Mouse (Mus musculus) stomach, embryonic 16.5 days (tissue): Measurements from ENCODE around the gene Zfhx3. TPM values are rescaled to one million over a fixed set of nuclear protein-coding genes. Genes with fewer than 3 reads are reported as not detected.
A peak's percentile ranks its signal among the peaks of the same experiment; 100 is the strongest.

ENCODE experiments used
- ATAC-seq: fragments of 200-750 bp; cut with Nextera tagmentation; 2 replicates; pipeline ENCODE4 v1.8.0; 2017; ENCODE audit warnings: moderate number of reproducible peaks, moderate TSS enrichment; ENCODE audit not compliant: insufficient read depth, low FRiP score
- H3K27ac ChIP-seq: fragments of 300-500 bp; sonication (generic); 2 replicates; pipeline ENCODE4 v1.5.1; 2014; ENCODE audit warnings: low read length
- H3K27me3 ChIP-seq: fragments of 300-500 bp; sonication (generic); 2 replicates; pipeline ENCODE4 v1.6.1; 2014; ENCODE audit warnings: low read length, control low read depth, mixed read lengths; ENCODE audit not compliant: control insufficient read depth, insufficient read depth
- H3K36me3 ChIP-seq: fragments of 300-500 bp; sonication (generic); 2 replicates; pipeline ENCODE4 v1.6.1; 2014; ENCODE audit warnings: low read length; ENCODE audit not compliant: control insufficient read depth, insufficient read depth
- H3K4me1 ChIP-seq: fragments of 300-500 bp; sonication (generic); 2 replicates; pipeline ENCODE4 v1.6.1; 2014; ENCODE audit warnings: low read length, control low read depth, mixed read lengths; ENCODE audit not compliant: control insufficient read depth, insufficient read depth
- H3K4me2 ChIP-seq: fragments of 300-500 bp; sonication (generic); 2 replicates; pipeline ENCODE4 v1.6.1; 2014; ENCODE audit warnings: low read depth, low read length, mixed read lengths
- H3K4me3 ChIP-seq: fragments of 300-500 bp; sonication (generic); replicated peaks from 2 replicates; pipeline ENCODE4 v1.5.1; 2014; ENCODE audit warnings: mild to moderate bottlenecking, low read length
- H3K9ac ChIP-seq: fragments of 300-500 bp; sonication (generic); 2 replicates; pipeline ENCODE4 v1.6.1; 2014; ENCODE audit warnings: low read length
- H3K9me3 ChIP-seq: fragments of 300-500 bp; sonication (generic); replicated peaks from 2 replicates; pipeline ENCODE4 v1.6.1; 2016; ENCODE audit warnings: low read length, control low read depth; ENCODE audit not compliant: control insufficient read depth
- WGBS: fragments of 180-500 bp; shearing (Covaris S2); extraction: QIAGEN DNeasy Blood & Tissue Kit; methylation state at CpG from one replicate; pipeline ENCODE4 v1.1.7; 2014; 5-methylcytosine and 5-hydroxymethylcytosine counted together
- polyA plus RNA-seq: library from polyadenylated mRNA; unstranded; fragments of >200 nt; fragmentation: Nextera tagmentation; extraction: Ambion mirVana; gene quantifications from 2 replicates; pipeline ENCODE4 v1.2.1, GENCODE M21; 2015

The Zfhx3 gene
- polyA plus RNA-seq, 1 experiment from 2014 or later, result 10.9 TPM

DNA sequence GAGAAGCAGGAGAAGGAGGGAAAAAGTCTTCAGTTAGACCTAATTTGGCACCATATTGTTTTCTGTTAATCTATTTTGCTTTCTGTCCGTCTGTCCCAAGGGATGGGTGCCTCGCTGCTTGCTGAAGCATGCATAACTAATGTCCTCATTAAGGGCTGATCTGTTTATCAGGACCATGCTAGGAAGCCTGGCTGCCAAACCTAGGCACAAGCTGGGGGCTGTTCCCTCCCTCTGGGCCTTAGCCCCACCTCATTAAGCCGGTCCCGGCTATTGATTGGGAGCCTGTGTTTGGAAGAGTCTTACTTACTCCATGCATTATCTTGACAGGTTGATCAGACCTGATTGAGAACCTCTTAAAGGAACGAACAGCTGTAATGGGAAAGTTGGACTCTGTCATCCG is 903.7 kb downstream of the Zfhx3 start:
- Histone ChIP-seq H3K27me3 (no peaks in the 10 kb centered on the region), H3K4me1 (peaks cover 5% of the 10 kb centered on the region), H3K4me3 (no peak overlapping the region), H3K36me3 (0 out of 2 replicates have a peak, but pooled peaks cover 5% of the 10 kb centered on the region), H3K4me2 (no peak overlapping the region), H3K9me3 (no peaks in the 10 kb centered on the region), H3K27ac (no peak overlapping the region), H3K9ac (no peak overlapping the region)
- WGBS, result 34% methylated on average over 6 of the region's 6 CpGs
- no peak for ATAC-seq

DNA sequence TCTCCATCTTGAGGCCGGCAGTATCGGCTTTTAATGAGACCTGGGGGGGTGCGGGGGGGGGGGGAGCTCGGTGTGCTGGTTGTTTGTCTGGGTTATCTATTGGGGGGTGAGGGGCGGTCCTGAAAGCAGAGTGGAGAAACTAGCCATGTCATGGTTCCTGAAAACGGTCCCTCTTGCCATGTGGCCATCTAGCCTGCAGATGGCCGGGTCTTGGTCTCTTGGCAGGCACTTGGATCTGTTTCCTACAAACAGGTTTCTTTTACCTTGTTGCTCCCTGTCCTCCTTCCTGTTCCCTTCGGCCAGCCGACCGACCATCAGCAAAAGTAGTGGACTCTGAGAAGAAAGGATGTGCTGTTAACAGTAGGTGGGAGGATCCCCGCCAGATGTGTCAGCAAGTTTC is 904.4 kb downstream of the Zfhx3 start:
- H3K4me3 ChIP-seq, result no peak overlapping the region
- H3K36me3 ChIP-seq, result 0 out of 2 replicates have a peak, but pooled peaks cover 5% of the 10 kb centered on the region
- 47% methylated on average over 11 of the region's 11 CpGs for WGBS
- no peaks in the 10 kb centered on the region for H3K27me3 ChIP-seq
- H3K4me2 ChIP-seq, result no peak overlapping the region
- H3K9me3 ChIP-seq, result no peaks in the 10 kb centered on the region
- H3K4me1 ChIP-seq, result peaks cover 5% of the 10 kb centered on the region
- no peak for ATAC-seq
- no peak overlapping the region for H3K27ac ChIP-seq
- H3K9ac ChIP-seq, result no peak overlapping the region

DNA sequence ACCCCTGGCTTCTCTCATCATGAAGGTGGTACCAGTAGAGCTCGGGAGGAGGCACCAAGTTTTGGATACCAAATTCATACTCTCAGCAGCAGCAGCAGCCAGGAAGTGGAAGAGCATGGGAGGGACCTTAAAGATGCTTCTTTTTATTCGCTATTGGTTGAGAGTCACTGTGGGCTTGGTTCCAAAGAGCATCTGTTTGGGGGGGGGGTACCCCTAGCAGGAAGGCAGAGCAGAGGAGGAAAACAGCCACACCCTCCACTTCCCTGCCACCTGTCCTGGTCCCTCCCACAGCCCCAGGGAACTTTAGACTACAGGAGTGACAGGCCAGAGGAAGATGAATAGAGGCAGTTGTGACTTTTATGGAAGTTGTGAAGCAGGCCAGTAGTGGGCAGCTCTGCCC is 904.9 kb downstream of the Zfhx3 start:
- 51% methylated on average over 2 of the region's 2 CpGs for WGBS
- Histone ChIP-seq H3K36me3 (0 out of 2 replicates have a peak, but pooled peaks cover 5% of the 10 kb centered on the region), H3K27me3 (no peaks in the 10 kb centered on the region), H3K4me2 (no peak overlapping the region), H3K4me1 (peaks cover 5% of the 10 kb centered on the region), H3K4me3 (no peak overlapping the region), H3K9me3 (no peaks in the 10 kb centered on the region), H3K27ac (no peak overlapping the region), H3K9ac (no peak overlapping the region)
- 0 out of 2 replicates have a peak, but pooled peaks have one; percentile 38 for ATAC-seq

DNA sequence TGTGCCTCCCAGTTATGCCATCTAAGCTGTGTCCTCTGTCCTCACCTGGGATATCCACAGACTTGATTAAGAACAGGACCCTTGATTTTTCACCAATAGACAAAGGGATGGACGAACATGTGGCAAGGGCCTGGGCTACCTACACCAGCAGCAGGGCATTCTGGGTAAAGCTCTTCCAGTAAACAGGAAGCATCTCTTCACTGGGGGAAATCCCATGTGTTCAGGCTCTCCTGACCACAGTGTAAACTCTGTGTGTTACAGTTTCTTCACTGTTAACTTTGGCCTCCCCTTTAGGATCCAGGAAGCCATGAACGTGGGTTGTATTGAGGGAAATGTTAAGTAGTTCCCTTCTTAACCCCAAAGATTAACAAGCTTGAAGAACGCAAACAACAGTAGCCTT is 906.0 kb downstream of the Zfhx3 start:
- H3K9ac ChIP-seq, result no peak overlapping the region
- no peak for ATAC-seq
- 61% methylated on average over 3 of the region's 3 CpGs for WGBS
- H3K27me3 ChIP-seq, result no peaks in the 10 kb centered on the region
- peaks cover 5% of the 10 kb centered on the region for H3K4me1 ChIP-seq
- no peak overlapping the region for H3K4me3 ChIP-seq
- H3K4me2 ChIP-seq, result no peak overlapping the region
- no peaks in the 10 kb centered on the region for H3K9me3 ChIP-seq
- 0 out of 2 replicates have a peak, but pooled peaks cover 5% of the 10 kb centered on the region for H3K36me3 ChIP-seq
- no peak overlapping the region for H3K27ac ChIP-seq

DNA sequence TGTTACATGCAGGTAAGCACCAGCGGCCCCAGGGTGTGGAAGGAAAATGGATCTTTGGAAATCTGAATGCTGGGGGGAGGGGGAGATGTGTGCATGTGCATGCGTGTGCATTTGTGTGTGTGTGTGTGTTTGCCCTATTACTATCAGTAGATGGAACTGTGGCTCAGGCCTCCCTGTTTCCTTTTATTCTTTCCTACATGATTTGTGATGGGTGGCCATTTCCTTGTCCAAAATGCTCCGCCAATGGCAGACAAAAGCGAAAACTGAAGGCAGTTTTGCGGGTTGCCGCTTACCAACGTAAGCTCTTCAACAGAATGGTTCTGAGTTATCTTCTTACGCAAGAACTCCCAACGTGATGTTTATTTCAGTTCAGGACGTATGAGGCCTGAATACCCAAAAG is 910.6 kb downstream of the Zfhx3 start:
- Histone ChIP-seq H3K4me1 (peaks cover 8% of the 10 kb centered on the region), H3K4me2 (no peak overlapping the region), H3K36me3 (no peaks in the 10 kb centered on the region), H3K9me3 (no peaks in the 10 kb centered on the region), H3K27me3 (no peaks in the 10 kb centered on the region), H3K4me3 (no peak overlapping the region), H3K27ac (no peak overlapping the region), H3K9ac (peak overlapping the region; percentile 13; the same call in 1 of the 2 replicates)
- no peak for ATAC-seq
- WGBS, result 78% methylated on average over 10 of the region's 10 CpGs

DNA sequence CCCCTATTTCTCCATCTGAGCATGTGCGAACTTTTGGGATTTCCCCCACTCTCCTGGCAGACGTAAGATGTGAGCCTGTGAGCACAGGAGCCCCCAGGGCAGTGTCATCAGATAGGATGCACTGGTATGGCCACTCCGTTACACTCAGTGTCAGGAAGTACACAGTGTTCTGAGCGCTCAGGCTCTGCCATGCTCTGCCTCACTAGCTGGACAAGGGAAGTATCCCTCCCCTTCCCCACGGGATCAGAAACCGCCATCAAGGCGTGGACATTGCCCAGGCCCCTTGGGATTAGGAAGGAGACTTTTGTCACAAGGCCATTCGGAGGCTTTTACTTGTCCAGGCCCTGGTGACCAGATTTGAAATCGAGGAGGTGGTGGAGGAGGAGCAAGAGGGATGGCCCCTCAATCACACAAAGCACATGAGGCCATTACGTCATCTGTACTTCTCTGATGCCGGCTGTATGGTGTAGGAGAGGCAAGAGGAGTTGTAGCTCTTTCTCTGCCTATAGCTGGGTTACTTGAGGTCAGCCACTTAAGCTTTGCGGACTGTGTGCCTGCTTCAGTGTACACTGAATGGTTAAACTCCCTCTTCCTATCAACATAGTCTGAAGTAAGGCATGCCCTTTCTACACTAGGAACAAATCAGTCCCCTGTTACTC is 912.1 kb downstream of the Zfhx3 start:
- Histone ChIP-seq H3K36me3 (no peaks in the 10 kb centered on the region), H3K27ac (no peak overlapping the region), H3K4me3 (no peak overlapping the region), H3K4me1 (peaks cover 8% of the 10 kb centered on the region), H3K9me3 (no peaks in the 10 kb centered on the region), H3K9ac (peak overlapping the region; percentile 31; the same call in 1 of the 2 replicates), H3K27me3 (no peaks in the 10 kb centered on the region), H3K4me2 (no peak overlapping the region)
- ATAC-seq, result no peak
- WGBS, result 65% methylated on average over 12 of the region's 12 CpGs

DNA sequence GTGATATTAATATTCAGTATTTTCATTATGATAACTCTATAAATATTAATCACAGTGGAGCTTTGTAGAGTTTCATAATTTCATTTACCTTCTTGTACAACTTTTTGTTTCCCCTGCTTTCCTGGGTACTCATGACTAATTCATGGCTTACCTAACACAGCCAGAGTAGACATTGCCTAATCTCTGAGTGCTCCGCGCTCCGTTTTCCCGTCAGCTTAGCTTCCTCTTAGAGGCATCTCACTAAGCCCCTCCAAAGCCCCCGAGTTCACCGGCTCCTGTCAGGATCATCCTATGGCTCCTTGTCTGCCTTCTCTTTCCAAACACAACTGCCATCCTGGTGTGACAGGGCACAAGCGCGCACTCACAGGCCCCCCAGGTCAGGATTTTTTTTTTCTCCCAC is 916.6 kb downstream of the Zfhx3 start:
- H3K36me3 ChIP-seq, result no peaks in the 10 kb centered on the region; the same call in 1 of the 2 replicates
- ATAC-seq, result no peak
- H3K4me2 ChIP-seq, result no peak overlapping the region
- no peak overlapping the region for H3K9ac ChIP-seq
- H3K9me3 ChIP-seq, result no peaks in the 10 kb centered on the region
- WGBS, result 86% methylated on average over 8 of the region's 8 CpGs
- no peak overlapping the region for H3K27ac ChIP-seq
- H3K27me3 ChIP-seq, result no peaks in the 10 kb centered on the region
- H3K4me3 ChIP-seq, result no peak overlapping the region
- H3K4me1 ChIP-seq, result peaks cover 5% of the 10 kb centered on the region; the same call in 1 of the 2 replicates

DNA sequence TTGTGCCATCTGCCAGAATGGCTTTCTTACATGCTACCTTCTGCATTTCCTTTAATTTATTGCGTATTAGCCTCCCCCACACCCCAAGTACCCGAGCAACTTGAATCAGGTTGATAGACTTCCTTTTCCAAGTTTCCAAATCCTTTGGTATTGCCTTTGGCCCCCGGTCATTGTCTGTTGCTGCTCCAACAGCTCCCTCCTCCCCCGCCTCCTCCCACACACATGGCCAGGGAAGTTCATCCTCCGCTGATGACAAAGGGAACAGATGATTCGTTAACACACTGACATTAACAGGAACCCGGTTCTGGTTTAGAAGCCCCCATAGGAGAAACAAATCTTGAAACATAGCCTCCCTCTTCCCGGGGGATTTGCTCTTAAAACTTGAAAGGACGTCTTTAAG is 917.5 kb downstream of the Zfhx3 start:
- no peak overlapping the region for H3K4me2 ChIP-seq
- no peaks in the 10 kb centered on the region for H3K4me1 ChIP-seq
- H3K27ac ChIP-seq, result no peak overlapping the region
- H3K9ac ChIP-seq, result no peak overlapping the region
- no peaks in the 10 kb centered on the region for H3K9me3 ChIP-seq
- ATAC-seq, result no peak
- H3K36me3 ChIP-seq, result no peaks in the 10 kb centered on the region; the same call in 1 of the 2 replicates
- H3K4me3 ChIP-seq, result no peak overlapping the region
- WGBS, result 68% methylated on average over 9 of the region's 9 CpGs
- H3K27me3 ChIP-seq, result no peaks in the 10 kb centered on the region

DNA sequence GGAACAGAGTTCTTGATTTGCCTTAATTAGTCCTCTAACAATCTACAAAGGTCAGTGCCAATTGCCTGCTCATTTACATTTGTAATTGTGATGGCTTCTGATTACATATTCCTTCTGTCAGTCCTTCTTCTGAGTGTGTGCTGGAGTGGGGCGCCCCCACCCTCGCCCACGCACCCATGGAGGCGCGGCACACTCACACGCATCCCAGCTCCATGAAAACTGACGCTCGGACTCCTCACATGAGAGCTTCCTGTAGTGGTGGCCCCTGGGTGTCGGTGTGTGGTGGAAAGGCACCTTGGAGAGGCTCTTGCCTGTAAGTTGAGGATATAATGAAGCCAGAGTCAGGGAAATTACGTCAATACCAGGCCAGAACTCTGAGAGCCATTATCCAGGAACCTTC is 921.0 kb downstream of the Zfhx3 start:
- no peaks in the 10 kb centered on the region; the same call in 1 of the 2 replicates for H3K36me3 ChIP-seq
- WGBS, result 92% methylated on average over 10 of the region's 10 CpGs
- H3K4me1 ChIP-seq, result peaks cover 12% of the 10 kb centered on the region
- H3K4me2 ChIP-seq, result no peak overlapping the region
- H3K27ac ChIP-seq, result no peak overlapping the region
- no peak overlapping the region for H3K4me3 ChIP-seq
- no peak overlapping the region for H3K9ac ChIP-seq
- H3K9me3 ChIP-seq, result no peaks in the 10 kb centered on the region
- H3K27me3 ChIP-seq, result no peaks in the 10 kb centered on the region
- no peak for ATAC-seq
